Mouse (Mus musculus): ENCODE measurements at regions not wholly inside any gene's neighbourhood (a gene's known extent, or its start where the extent isn't known, plus 50 kb on each side); places are given as distances from the start of the nearest gene placed in this dataset.

DNA sequence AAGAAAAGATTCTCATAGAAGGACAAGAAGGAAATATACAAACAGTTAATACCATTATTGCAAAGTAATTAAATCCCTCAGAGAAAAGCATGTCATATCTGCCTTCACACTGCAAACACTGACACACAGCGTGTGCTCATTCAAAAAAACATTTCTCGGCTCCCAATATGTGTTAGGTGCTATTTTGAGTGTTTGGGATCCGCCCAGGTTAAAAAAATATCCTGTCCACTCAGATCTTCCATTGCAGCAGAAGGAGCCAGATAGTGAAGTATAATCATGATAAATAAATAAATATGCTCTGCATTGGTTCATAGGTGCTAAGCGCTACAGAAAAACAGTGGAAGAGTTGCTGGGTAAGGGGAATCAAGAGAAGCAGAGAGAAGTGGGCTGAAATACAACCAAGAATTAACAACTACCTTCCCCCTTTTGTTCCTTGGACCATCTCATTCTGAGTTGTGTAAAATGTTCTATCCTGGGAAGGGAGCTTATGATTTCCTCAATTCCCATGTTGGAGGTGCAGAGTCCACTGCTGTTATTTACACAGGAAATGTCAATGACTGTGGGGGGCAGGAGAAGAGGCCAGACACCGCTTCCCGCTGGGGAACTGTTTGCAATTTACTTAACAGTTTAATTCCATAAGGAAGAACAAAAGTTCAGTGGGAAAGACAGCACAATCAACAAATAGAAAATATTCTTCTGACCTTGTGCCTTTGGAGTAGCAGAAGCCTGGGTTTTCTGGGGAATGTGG lies 139.9 kb downstream of the Tle1 start:
- Histone ChIP-seq H3K27me3 (ENCODE audit: insufficient read depth, low read length) (no peaks in the 10 kb centered on the region), H3K36me3 (ENCODE audit: insufficient read depth, low read length) (no peaks in the 10 kb centered on the region), H3K9ac (ENCODE audit: low read depth, low read length) (no peak overlapping the region), H3K4me1 (replicated peaks; ENCODE audit: insufficient read depth, low read length) (no peaks in the 10 kb centered on the region), H3K4me3 (replicated peaks; ENCODE audit: low read depth, low read length) (no peak overlapping the region), H3K4me2 (ENCODE audit: low read length) (no peak overlapping the region), H3K9me3 (replicated peaks; ENCODE audit: low read length) (no peaks in the 10 kb centered on the region), H3K27ac (no peak overlapping the region)
- no peak for TF ChIP-seq CTCF (IDR thresholded peaks at IDR 0.05; ENCODE audit: low read depth)
- 64% methylated on average over 6 of the region's 6 CpGs for WGBS
- DNase-seq (ENCODE audit: low spot score): peak; percentile 71
- ATAC-seq (replicated peaks; ENCODE audit: low FRiP score, low read depth): no peak

DNA sequence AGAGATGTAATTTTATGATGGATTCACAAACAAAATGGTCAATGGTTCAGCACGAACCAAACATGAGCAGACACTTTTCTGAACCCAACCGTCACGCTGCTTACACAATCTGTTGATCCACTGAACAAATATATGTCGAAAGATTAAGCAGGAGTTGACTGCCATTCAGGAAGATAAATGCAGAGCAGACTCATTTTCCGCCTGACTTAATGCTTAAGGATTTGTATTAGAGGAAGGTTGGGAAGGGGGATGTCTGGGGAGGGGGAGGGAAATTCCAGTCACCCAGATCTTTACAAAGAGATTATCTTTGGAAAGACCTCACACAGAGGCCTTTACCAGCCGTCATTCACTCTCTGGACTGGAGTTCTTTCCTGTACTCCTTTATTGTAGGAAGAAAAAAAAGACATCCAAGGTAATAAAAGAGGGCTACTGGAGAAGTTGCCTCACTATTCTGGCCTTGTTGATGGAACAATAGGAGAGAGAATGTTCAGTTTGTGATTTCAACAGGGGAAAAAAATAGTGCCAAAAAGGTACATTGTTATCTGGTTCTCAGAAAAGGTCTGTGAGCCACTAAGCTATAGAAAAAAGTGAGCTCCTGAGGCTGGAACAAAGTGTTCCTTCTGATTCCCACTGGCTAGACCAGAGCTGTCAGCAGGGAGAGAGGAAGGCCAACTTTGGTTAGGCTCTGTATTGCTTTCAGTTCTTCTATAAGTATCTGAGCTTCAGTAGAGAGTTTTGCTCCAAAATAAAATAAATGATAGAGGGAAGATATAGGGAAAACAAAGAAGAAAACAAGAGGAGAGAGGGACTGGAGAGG lies 150.9 kb downstream of the Tle1 start:
- DNase-seq (ENCODE audit: low spot score) (no peak), ATAC-seq (replicated peaks; ENCODE audit: low FRiP score, low read depth) (no peak)
- Histone ChIP-seq H3K27me3 (ENCODE audit: insufficient read depth, low read length) (no peaks in the 10 kb centered on the region), H3K9me3 (replicated peaks; ENCODE audit: low read length) (no peaks in the 10 kb centered on the region), H3K9ac (ENCODE audit: low read depth, low read length) (no peak overlapping the region), H3K4me2 (ENCODE audit: low read length) (no peak overlapping the region), H3K36me3 (ENCODE audit: insufficient read depth, low read length) (no peaks in the 10 kb centered on the region), H3K27ac (no peak overlapping the region), H3K4me3 (replicated peaks; ENCODE audit: low read depth, low read length) (no peak overlapping the region), H3K4me1 (replicated peaks; ENCODE audit: insufficient read depth, low read length) (no peaks in the 10 kb centered on the region)
- 19% methylated on average over 6 of the region's 6 CpGs for WGBS
- no peak for TF ChIP-seq CTCF (IDR thresholded peaks at IDR 0.05; ENCODE audit: low read depth)

GRCm38 (mm10) chr4:72022152-72022551 lies 178.6 kb downstream of the Tle1 start:
- H3K9ac ChIP-seq (ENCODE audit: low read depth, low read length): no peak overlapping the region
- no peak for TF ChIP-seq CTCF (IDR thresholded peaks at IDR 0.05; ENCODE audit: low read depth)
- no peak overlapping the region for H3K4me2 ChIP-seq (ENCODE audit: low read length)
- no peak for ATAC-seq (replicated peaks; ENCODE audit: low FRiP score, low read depth)
- WGBS: 89% methylated on average over 2 of the region's 2 CpGs
- H3K4me1 ChIP-seq (replicated peaks; ENCODE audit: insufficient read depth, low read length): no peaks in the 10 kb centered on the region
- no peaks in the 10 kb centered on the region for H3K36me3 ChIP-seq (ENCODE audit: insufficient read depth, low read length)
- H3K9me3 ChIP-seq (replicated peaks; ENCODE audit: low read length): no peaks in the 10 kb centered on the region
- H3K27ac ChIP-seq: no peak overlapping the region
- no peak for DNase-seq (ENCODE audit: low spot score)
- H3K4me3 ChIP-seq (replicated peaks; ENCODE audit: low read depth, low read length): no peak overlapping the region
- no peaks in the 10 kb centered on the region for H3K27me3 ChIP-seq (ENCODE audit: insufficient read depth, low read length)

DNA sequence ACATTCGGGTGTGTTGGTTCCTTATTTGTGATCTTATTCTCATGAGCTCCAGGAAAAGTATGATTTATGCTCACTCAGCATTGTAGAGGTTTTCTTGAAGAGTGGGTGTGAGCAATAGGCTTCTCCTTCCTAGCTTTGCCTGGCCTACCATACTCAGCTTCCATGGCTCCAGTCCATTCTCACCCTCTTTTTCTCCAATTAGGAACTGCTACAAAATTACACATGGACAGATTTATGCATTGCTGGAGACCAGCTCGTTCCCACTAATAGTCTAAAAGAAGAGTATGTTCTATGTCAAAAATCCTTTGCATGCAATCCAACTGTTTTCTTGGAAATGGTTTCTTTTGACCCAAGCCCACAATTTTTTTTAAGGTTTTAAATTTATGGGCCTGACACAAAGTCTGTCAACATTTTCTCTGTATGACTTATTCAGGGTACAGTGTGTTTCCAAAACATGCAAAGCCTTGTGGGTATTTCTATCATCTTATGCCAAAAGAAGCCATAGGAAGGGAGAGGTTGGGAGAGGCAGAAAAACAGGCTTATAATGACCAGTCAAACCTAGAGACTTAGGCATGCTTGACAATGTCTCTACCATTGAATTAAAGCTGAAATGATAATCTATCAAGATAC lies 186.4 kb downstream of the Tle1 start:
- WGBS: 45% methylated on average over 2 of the region's 2 CpGs
- TF ChIP-seq CTCF (IDR thresholded peaks at IDR 0.05; ENCODE audit: low read depth): no peak
- no peak overlapping the region for H3K4me3 ChIP-seq (replicated peaks; ENCODE audit: low read depth, low read length)
- no peaks in the 10 kb centered on the region for H3K36me3 ChIP-seq (ENCODE audit: insufficient read depth, low read length)
- H3K4me2 ChIP-seq (ENCODE audit: low read length): no peak overlapping the region
- DNase-seq (ENCODE audit: low spot score) (peak; percentile 91), ATAC-seq (replicated peaks; ENCODE audit: low FRiP score, low read depth) (peak; percentile 72; the same call in 1 of the 2 replicates)
- H3K9me3 ChIP-seq (replicated peaks; ENCODE audit: low read length): no peaks in the 10 kb centered on the region
- peak overlapping the region; percentile 42 for H3K27ac ChIP-seq
- H3K4me1 ChIP-seq (replicated peaks; ENCODE audit: insufficient read depth, low read length): no peaks in the 10 kb centered on the region
- H3K9ac ChIP-seq (ENCODE audit: low read depth, low read length): no peak overlapping the region
- H3K27me3 ChIP-seq (ENCODE audit: insufficient read depth, low read length): no peaks in the 10 kb centered on the region

DNA sequence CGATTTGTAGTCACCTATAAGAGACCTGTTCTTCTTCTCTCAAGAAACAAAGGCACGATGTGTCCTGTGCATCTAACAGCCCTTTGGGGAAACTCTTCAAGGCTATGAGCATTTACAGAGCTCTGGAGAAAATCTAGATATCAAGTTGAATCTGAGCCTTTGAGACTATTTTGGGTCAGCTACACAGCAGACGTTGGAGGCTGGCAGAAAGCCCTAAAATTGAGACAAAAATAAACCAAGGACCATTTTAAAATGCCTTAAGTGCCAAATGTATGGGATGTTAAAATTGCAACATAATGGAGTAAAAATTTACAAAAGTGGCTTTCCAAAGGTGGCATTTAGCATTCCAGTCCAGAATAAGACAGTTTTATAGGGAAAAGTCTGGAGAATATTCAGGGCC lies 187.1 kb downstream of the Tle1 start:
- Histone ChIP-seq H3K36me3 (ENCODE audit: insufficient read depth, low read length) (no peaks in the 10 kb centered on the region), H3K27ac (peak overlapping the region; percentile 42; the same call in 1 of the 2 replicates), H3K27me3 (ENCODE audit: insufficient read depth, low read length) (no peaks in the 10 kb centered on the region), H3K9me3 (replicated peaks; ENCODE audit: low read length) (no peaks in the 10 kb centered on the region), H3K4me3 (replicated peaks; ENCODE audit: low read depth, low read length) (no peak overlapping the region), H3K4me2 (ENCODE audit: low read length) (no peak overlapping the region), H3K9ac (ENCODE audit: low read depth, low read length) (no peak overlapping the region), H3K4me1 (replicated peaks; ENCODE audit: insufficient read depth, low read length) (no peaks in the 10 kb centered on the region)
- ATAC-seq (replicated peaks; ENCODE audit: low FRiP score, low read depth) (no peak), DNase-seq (ENCODE audit: low spot score) (peak; percentile 24)
- WGBS: 69% methylated on average over 3 of the region's 3 CpGs
- TF ChIP-seq CTCF (IDR thresholded peaks at IDR 0.05; ENCODE audit: low read depth): no peak

GRCm38 (mm10) chr4:72010316-72010715 lies 190.4 kb downstream of the Tle1 start:
- no peak for DNase-seq (ENCODE audit: low spot score)
- Histone ChIP-seq H3K9ac (ENCODE audit: low read depth, low read length) (no peak overlapping the region), H3K4me1 (replicated peaks; ENCODE audit: insufficient read depth, low read length) (no peaks in the 10 kb centered on the region), H3K9me3 (replicated peaks; ENCODE audit: low read length) (no peaks in the 10 kb centered on the region), H3K36me3 (ENCODE audit: insufficient read depth, low read length) (no peaks in the 10 kb centered on the region), H3K27me3 (ENCODE audit: insufficient read depth, low read length) (no peaks in the 10 kb centered on the region), H3K4me2 (ENCODE audit: low read length) (no peak overlapping the region), H3K27ac (no peak overlapping the region), H3K4me3 (replicated peaks; ENCODE audit: low read depth, low read length) (no peak overlapping the region)
- 84% methylated on average over 4 of the region's 4 CpGs for WGBS
- ATAC-seq (replicated peaks; ENCODE audit: low FRiP score, low read depth): no peak; the same call in 1 of the 2 replicates
- no peak for TF ChIP-seq CTCF (IDR thresholded peaks at IDR 0.05; ENCODE audit: low read depth)
